Mouse (Mus musculus) mature B cell (primary cell): ENCODE results near the gene Mif4gd.

Experiments used
- in situ Hi-C: fragments of 300-500 bp; cut with MboI; formaldehyde crosslinking; loops from 2 replicates; pipeline ENCODE4 v1.14.3; 2019

Mif4gd gene

DNA sequence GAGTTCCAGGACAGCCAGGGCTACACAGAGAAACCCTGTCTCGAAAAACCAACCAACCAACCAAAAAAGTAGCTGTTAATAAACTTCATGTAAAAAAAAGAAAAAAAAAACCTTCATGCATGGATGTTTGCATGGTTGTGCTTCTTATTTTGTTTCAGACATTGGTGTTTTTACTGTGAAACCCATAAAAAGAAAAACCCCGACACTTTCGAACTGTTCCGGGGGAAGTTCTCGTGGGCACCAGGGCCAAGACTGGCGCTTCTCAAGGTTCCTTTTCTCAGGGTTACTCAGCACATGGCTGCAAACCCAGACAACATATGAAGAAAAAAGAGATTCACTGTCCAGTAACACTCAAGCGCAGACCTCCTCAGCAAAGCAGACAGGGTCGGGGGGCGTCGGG is 20.1 kb upstream of the Mif4gd start:
- in situ Hi-C loops = no loop called here

DNA sequence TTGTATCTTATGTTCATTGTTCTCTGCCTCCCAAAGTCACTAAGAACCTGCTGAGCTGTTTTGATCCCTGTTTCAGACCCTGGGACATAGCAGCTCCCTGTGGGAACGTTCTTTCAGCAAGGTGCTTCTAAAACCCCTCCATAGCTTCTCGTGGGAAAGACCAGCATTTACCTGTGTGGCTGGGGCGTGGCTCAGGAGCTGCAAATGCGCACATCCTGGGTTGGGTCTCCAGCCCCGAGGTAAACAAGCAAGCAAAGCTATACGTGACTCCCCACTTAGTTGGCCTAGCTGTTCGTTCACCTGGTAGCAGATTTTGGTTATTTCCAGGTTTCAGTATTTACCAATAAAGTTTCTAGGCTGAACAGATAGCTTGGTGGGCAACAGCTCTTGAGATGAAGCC is 19.5 kb upstream of the Mif4gd start:
- in situ Hi-C loops = no loop called here

DNA sequence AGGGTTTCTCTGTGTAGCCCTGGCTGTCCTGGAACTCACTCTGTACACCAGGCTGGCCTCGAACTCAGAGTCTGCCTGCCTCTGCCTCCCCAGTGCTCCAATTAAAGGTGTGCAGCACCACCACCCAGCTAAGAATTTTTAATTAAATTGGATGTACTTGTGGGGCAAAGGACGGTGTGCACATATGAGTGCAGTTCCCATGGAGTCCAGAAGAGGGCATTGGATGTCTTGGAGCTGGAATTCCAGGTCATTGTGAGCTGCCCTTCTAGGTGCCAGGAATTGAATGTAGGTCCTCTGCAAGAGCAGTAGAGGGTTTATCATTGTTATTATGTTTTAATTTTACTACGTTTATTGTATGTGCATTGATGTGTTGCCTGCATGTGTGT is 18.7 kb upstream of the Mif4gd start:
- in situ Hi-C loops = no loop called here

DNA sequence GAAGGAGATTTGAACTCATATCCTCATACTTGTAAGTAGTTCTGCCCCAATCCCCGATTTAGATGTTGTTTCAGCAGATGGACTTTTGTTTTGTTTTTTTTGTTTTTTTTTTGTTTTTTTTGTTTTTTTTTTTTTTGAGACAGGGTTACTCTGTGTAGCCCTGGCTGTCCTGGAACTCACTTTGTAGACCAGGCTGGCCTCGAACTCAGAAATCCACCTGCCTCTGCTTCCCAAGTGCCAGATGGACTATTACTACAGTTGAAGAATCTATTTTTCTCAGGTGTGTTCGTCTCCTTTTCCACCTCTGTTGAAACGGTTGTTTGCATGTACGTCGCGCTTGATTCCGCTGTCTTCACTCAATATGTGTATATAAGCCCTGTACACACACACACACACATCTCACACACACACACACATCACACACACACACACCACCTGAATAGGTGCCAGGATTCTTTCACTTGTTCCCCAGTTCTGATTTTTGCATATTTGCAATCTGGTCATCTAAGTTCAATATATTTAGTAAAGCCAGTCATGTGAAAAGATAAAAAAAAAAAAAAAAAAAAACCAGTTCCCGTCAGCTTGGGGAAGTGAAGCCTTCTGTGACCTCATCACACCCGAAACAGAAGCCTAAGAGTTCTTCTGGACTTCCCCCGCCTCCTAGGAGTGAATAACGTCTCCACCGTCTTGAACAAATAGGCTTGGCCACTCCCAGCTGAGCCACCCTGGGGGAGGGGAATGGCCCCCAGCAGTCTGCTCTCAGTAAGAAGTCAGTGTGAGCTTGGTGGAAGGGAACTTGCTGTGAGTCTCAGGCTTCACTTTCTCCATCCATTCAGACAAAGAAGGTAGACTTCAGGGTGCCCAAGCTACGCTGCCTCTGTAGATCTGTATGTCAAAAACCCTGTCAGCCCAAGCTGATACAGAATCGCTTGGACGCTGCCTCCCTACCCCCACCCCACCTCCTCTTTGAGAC is 18.0 kb upstream of the Mif4gd start:
- in situ Hi-C loops = no loop called here

DNA sequence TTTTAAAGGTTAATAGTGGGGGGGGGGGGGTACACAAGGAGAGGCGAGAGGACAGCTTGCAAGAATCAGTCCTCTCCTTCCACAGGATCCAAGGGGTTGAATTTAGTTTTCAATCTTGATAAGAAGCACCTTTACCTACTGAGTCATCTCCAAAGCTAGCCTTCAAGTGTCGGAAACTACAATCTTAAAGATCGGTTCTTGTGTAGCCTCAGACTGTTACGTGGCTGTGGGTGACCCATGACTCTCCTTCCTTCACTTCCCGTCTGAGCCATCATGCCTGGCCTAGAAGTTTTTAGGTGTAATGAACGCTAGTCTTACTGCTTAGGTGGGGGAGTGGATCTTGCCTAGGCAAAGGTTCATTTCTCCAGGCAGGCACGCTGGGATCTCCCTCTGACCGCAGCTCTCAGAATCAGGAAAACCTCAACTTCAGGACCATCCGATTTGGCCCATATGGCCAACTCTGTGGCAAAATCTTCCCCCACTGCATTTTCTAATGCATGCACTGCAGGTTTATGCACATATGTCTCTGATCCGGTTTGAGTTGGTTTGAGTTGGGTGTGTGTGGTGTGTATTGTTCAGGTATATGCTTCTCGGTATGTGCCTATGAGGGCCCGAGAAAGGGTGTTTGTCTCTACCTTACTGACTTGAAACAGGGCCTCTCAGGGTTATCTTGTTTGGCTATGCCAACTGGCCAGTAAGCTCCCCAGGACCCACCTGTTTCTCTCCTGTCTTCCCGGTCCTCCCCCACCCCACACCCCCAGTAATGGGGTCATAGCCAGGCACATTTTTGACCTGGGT is 17.2 kb upstream of the Mif4gd start:
- in situ Hi-C loops = no loop called here

DNA sequence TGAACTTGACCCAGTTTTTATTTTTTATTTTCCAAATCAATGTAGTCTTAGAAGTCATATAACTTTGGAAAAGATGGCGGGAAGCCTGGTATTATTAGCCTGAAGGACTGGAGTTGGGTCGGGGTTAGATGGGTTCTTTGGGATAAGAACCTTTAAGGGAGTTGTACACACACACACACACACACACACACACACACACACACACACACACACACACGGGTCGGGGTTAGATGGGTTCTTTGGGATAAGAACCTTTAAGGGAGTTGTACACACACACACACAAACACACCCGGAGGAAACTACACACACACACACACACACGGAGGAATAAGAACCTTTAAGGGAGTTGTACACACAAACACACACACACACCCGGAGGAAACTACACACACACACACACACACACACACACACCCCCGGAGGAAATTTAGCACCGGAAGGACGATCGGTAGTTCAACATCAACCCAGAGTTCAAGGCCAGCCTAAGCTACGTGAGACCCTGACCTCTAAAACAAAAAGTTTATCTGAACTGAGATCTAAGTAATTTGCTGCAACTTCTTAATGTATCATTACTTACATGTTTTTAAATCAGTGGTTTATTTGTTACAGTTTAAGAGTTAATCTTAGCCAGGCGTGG is 15.8 kb upstream of the Mif4gd start:
- in situ Hi-C loops = no loop called here

DNA sequence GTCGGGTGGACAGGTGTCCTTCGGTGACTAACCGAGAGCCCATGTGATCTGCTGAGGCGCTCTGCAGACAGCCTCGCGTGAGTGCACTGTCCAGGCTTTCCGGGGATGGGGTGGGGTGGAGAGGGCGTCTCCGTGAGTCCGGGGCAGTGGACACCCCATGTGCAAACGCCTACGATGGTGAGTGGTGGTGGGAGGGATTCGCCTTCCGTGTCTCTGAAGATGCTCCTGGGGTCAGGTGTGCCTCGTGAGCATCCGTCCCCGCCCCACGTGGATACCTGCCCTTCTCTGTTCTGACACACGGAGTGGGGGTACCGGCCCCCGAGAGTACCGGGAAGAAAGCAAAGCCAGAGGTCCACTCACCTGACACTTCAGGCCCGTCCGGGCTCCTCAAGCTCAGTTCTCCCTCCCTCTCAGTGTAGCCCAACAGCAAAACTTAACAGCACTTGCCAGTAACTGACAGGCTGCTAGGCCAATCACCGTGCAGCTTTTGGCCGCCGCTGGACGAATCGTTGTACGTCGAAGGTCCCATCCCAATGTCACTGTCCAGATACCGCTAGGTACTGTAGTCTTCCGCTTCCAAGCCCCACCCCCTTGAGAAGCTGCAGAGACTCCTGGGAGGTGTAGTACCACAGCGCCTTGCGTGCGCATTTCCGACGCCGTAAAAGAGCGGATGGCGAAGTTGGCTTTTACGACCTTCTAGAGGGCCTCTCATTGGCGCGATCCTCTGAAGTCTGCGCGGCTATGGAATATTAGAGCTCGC is 15.1 kb upstream of the Mif4gd start, which contains the start of gene Slc25a19:
Slc25a19 (minus strand) TSS at position 591 of the 760 bp plus-strand sequence.
- in situ Hi-C loops = no loop called here

DNA sequence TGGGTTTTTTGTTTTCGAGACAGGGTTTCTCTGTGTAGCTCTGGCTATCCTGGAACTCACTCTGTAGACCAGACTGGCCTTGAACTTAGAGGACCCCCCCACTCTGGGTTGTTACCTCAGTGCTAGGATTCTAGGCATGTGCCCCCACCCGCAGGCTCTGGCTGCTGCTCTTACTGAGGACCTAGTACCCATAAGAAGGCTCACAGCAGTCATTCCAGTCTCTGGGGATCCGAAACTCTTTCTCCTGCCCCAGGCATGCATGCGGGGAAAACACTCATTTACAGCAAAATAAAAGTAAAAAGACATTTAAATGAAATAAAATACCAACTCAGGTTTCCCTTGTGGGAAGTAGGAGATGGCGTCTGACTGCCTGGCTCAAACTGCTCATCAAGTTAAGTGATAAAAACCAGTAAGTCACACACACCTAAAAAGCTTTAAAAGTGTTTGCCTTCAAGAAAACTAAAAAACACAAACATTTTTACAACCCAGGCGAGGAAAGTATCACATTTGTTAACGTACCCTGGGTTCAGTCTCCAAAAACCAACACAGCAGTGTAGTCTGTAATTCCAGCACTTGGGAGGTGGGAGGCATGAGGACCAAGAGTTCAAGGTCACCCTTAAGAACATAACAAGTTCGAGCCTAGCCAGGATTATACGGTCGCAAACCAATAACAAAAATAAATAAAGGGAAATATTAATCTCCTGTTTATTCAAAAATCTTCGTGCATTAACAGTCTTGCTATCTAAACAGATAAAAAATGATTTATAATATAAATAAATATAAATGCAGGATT is 14.3 kb upstream of the Mif4gd start:
- in situ Hi-C loops = no loop called here

DNA sequence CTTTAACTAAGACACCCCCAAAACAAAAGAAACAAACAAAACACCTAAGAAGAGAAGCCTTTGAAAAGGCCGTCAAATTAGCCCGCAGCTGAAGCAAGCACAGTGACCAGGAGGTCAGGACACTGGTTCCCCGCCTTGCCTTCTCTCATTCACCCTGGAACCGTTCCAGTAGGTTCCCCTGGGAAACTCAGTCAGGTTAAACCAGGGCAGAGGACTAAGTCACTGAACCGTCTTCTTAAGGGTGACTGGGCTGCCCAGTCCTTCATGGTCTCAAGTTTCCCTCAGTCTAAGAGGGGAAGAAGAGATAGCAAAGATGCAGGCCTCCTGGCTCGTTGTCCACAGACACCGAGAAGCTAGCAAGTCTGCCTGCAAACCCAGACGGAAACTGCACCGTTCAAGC is 13.1 kb upstream of the Mif4gd start:
- in situ Hi-C loops = no loop called here

DNA sequence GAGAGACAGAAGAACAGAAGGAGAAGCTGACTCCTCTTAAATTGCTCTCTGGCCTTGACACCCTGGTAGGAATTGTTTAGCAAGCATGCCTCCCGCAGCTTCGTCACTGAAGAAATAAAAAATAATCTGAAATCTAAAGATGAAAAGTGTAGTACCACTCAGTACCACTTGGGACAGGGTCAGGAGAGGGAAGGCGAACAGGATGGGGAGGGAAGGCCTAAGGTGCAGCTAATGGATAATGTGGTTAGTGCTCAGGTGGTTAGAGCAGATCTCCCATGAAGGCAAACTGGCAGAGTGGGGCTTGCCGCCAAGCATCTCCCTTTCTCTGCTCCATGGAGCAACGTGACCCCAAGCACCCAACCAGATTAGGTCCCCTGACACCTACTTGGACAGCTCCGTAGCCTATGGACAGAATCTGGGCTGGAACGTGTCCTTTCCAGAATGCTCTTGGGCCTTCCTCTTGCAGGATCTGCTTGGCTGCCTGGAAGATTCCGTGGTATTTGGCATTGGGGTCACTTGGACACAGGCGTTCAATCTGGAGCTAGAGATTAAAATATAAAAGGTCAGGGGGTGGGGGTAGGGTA is 10.8 kb upstream of the Mif4gd start:
- in situ Hi-C loops = no loop called here

DNA sequence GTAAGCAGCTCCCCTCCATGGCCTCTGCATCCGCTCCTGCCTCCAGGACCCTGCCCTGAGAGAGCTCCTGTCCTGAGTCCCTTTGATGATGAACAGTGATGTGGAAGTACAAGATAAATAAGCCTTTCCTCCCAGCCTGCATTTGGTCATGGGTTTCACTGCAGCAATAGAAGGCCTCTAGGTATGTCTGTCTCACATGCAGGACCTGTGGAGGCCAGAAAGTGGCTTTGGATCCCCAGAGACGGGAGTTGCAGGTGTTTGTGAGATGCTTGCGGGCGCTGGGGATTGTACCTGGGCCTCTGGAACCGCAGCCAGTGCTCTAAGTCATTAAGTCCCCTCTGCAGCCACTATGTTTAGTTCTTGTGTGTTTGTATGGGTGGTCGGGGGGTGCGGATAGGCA is 7.2 kb upstream of the Mif4gd start:
- in situ Hi-C loops = no loop called here

DNA sequence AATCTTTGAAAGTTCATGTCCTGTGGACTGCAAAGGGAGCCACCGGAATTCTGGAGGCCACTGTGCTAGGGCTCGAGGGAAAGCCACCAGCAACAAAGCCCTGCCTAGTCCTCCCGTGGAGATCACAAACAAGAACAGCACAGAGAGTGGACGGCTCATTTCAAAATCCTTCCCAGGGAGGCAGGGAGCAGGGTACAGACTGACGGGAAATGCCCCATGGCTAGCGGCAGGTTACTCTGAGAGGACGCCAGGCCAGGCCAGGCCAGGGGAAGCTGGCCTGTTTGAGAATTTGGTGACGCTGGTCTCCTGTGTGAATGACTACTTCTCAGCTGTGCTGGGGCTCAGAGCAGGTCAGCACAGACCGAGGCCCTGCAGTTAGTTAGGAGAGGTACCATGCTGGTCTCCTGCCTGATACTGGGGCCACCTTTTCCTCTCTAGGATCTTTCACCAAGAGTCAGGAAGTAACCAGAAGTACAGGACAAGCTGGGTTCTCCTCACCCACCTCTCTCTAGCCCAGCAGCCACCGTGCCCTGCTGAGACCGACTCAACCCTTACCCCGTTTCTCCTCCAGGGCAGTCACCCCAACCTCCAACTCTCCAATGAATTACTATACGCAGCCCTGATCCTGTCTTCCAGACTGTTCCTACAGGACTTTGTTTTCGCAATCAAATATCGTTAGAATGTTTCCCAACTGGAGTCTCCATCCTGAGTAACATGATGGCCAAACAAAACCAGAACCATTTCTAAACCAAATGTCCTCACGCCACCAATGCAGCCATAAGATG is 6.2 kb upstream of the Mif4gd start:
- in situ Hi-C loops = no loop called here

DNA sequence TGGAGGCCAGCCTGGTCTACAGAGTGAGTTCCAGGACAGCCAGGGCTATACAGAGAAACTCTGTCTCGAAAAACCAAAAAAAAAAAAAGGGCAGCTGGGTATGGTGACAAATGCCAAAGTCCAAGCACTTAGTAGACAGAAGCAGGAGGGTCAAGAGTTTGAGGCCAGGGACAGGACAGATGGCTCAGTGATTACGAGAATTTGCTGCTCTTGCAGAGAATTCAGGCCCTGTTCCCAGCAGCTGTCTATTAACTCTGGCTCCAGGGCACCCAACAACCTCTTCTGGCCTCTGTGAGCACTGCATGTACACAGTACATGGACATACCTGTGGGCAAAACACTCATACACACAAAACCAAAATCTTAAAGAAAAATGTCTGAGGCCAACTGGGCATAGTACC is 5.2 kb upstream of the Mif4gd start:
- in situ Hi-C loops = no loop called here

DNA sequence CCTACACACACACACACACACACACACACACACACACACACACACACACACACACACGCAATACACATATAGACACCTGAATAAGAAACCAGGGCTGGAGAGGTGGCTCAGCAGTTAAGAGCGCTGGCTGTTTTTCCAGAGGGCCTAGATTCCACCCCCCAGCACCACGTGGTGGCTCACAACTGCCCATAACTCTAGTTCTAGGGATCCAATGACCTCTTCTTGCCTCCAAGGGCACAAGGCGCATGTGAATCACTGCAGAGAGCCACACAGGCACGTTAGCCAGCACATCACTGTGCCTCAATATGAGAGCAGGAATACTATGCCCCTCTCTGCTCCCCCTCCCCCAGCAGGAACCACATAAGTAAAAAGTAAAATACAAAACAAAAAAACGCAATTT is 4.1 kb upstream of the Mif4gd start:
- in situ Hi-C loops = no loop called here

DNA sequence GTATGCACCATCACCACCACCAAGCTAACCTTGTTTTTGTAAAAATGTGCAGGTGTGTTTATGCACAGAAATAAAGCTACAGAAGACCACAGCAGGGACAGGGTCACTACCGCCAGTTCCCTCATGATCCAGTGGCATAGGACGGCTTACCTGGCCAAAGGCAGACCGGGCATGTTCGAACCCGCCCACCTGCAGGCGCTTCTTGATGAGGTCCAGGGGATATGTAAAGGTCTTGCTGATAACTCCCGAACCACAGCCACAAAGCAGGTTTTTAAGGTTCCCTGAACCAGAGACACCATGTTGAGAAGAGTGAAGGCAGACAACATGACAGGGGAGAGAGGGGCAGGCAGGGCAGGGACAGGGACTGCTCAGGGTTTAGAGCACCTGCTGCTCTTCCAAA is 3.6 kb upstream of the Mif4gd start:
- in situ Hi-C loops = no loop called here

DNA sequence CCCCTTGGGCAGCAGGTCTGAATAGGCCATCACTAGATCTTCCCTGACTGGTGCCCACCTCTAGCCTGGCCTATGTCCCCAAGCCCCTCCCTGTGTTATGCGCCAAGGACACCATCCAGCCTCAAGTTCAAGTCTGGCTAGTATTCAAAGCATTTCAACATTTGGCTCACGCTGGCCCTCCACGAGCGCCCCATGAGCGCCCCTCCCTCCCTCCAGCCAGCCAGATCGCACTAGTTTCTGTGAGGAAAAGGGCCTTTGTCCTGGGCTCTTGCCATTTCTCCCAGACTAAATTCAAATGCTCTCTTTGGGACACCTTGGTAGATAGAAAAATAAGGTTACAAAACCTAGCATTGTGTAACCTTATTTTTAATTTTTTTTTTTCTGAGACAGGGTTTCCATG is 3.1 kb upstream of the Mif4gd start:
- in situ Hi-C loops = no loop called here

DNA sequence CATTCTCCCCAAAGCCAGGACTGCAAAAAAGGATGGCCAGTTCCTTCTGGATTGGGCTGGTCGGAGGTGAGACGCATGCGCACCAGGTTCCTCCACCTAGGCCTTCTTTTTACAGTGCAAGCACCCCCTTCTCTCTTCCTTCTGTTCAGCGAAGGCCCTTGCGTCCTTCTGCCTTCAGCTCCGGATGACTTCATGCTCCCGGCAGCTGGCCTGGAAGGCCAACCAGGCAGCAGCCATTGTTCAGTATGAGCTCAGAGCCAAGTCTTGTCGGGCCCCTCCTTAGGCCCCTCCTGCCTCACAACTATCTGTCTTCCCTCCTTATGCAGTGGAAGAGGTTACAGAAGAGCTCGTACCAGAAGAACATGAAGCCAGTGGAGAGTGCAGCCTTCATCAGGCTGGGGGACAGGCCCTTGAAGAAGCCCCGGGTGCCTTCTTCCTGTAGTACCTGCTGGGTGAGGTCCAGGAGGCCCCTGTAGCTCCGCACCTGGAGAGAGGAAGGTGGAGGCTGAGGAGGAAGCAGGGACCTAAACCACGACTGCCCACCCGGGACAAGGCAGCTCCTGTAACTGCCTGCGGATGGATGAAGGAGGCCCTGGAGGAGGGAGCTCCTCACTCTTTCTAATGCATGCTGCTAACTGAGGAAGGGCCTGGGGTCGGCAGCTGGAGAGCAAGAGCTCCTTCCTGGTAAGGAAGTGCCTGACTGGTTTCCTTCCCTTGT is 2.5 kb upstream of the Mif4gd start:
- in situ Hi-C loops = no loop called here

DNA sequence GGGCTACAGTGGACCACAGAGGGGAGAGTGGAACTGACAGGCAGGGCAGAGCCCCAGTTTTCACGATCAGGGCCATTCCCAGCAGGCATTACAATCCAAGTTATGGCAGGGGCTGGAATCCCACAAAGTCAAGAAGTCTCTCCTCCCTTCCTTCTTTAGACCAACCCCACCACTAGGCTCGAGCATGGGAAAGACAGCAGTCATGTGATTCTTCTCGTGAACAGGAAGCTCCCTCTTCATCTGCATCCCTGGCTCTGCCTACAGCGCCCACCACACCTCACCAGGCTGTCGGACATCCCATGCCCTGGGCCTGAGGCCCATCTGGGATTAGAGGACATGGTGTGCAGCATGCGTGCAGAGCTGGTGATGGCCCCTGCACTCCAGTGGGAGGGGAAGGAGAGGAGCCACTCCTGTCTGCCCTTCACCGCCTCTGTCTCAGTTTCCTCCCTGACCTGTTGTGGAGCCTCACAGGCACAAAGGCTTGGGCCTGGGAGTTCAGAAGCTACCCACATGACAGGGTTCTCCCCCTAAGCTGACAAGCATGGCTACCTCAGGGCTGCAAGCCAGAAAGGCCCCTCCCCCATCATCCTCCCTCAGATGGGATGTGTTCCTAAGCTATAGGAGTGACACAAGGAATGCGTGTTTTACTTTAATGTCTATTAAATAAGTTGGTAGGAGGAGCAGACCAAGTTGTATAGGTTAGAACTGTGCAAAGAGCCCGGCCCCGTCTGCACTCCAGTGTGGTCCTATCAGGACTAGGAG is 1.8 kb upstream of the Mif4gd start:
- in situ Hi-C loops = no loop called here
